Mouse (Mus musculus) small intestine, adult 2 months (tissue): Measurements from ENCODE around the gene Nrip2.

Source experiments
- CTCF ChIP-seq: fragments of 200-500 bp; IDR thresholded peaks from 2 replicates; pipeline ENCODE4 v1.5.1; 2012; ENCODE audit warnings: low read depth, mild to moderate bottlenecking, control low read depth, inconsistent platforms, low read length, moderate library complexity, mixed read lengths; ENCODE audit not compliant: insufficient replicate concordance, insufficient read length; ENCODE audit errors: extremely low read depth
- POLR2A ChIP-seq: fragments of 200-500 bp; IDR thresholded peaks from 2 replicates; pipeline ENCODE4 v1.6.1; 2012; ENCODE audit warnings: low read depth, mild to moderate bottlenecking, control low read depth, inconsistent platforms, low read length, moderate library complexity

- no peak for TF ChIP-seq CTCF
- TF ChIP-seq POLR2A, result no peak
Observed at GRCm38 (mm10) chr6:128390683-128391082, 8.4 kb upstream of the Nrip2 start.
